8 mouse cellular contexts compared by ENCODE assay signal in the genomic region with DNA sequence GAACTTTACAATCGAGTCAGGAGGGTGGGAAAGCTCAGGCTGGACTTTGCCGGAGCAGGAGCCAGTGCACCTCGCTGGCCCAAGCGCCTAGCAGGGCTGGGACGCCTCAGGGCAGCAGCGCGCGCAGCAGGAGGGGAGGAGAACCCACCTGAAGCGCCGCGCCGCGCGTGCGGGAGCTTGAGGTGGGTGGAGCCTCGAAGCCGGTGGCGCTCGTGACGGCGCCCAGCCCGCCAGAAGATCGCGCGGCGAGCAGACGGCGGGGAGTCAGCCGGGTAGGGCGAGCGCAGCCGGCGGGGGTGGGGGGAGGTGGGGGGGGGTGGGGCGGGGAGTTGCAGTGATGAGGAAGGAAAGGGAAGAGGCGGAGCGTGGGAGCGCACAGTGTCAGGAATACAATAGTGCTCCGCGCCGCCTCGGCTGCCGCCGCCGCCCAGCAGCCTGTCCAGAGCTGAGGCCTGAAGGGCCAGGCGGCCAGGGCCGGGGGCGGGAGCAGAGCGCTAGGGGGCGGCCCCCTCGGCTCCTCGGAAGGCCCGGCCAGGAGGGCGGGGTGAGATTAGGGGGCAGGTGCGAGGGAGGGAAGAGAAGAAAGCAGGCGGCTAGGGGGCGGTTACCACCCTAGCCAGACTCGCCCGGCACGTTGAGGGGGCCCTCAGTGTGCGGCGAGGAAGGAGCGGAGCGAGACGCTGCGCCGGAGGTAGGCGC. TPM values are rescaled to one million over a fixed set of nuclear protein-coding genes. Genes with fewer than 3 reads are reported as not detected.
DNase-seq lines count a peak whose midpoint lies in the region; ATAC-seq and TF ChIP-seq lines count a peak whose summit lies in the region.

A gene (plus strand): TSS at position 549 of the 699 bp plus-strand sequence.

- peak; percentile 88 to 92 for DNase-seq in adrenal gland, adult (ENCODE audit: inconsistent age in 2 of 2, low spot score in 1 of 2)
- peak; percentile 62 for DNase-seq in gastrocnemius, postnatal 10 days
- DNase-seq in induced T-regulatory cell, adult 2 months (ENCODE audit: low read depth): peak; percentile 81
- DNase-seq in left cerebral cortex, postnatal 14 days (ENCODE audit: low spot score in 2 of 2): peak; percentile 42 to 67
- DNase-seq in right cerebral cortex, postnatal 25 days: peak; percentile 72
- peak; percentile 60 to 81 for DNase-seq in urinary bladder, postnatal 36 days (ENCODE audit: low spot score in 2 of 2)

- peak within 1 kb of the TSS; percentile 81 for H3K27ac ChIP-seq in cortical plate, adult 2 months (ENCODE audit: insufficient read depth, low read length)

- intact Hi-C loops in left cerebral cortex, postnatal 14 days (cut with DNase I): loop anchor here (5.0 to 10.0 kb wide), 2 partner anchors 60 to 63 kb away; a partner anchor contains a TSS

- ATAC-seq in megakaryocyte-erythroid progenitor cell, adult 5-6 weeks (replicated peaks; ENCODE audit: low FRiP score, low TSS enrichment, poor library complexity, severe bottlenecking): peak; percentile 96

- H3K4me1 ChIP-seq in cortical plate, adult 2 months (ENCODE audit: control insufficient read depth, insufficient read depth, low read length): no peaks in the 10 kb centered on the region

- no peak for TF ChIP-seq CTCF in cortical plate, adult 2 months (IDR thresholded peaks at IDR 0.05; ENCODE audit: extremely low read depth, insufficient read depth, low read length)

- TF ChIP-seq POLR2A in cortical plate, adult 2 months (IDR thresholded peaks at IDR 0.05; ENCODE audit: extremely low read depth, insufficient read depth, low read length): no peak

- H3K4me3 ChIP-seq in cortical plate, adult 2 months (ENCODE audit: insufficient read depth, low read length): peak within 1 kb of the TSS; percentile 80

RNA-seq across cellular contexts. Expression of the gene that starts here (rescaled TPM):
- polyA plus RNA-seq in cortical plate, adult 2 months (2012; rRNA removed): 5.0 and 5.3 TPM in 2 replicates
- total RNA-seq in gastrocnemius, postnatal 10 days (2021): 1 to 10 TPM; 1.3 to 2.6 TPM
- total RNA-seq in left cerebral cortex, postnatal 14 days (2021): 1 to 10 TPM; 5.8 to 6.4 TPM
- 10.7 and 13.9 TPM in 2 replicates for total RNA-seq in megakaryocyte-erythroid progenitor cell, adult 5-6 weeks (2014; fragmentation: Nextera tagmentation)
- total RNA-seq in megakaryocyte-erythroid progenitor cell, adult 5-6 weeks (2017): 19.5 and 20.2 TPM in 2 replicates

Comparison
In these comparisons a context has a peak if more than half of its experiments do, and no peak if none do; other contexts are left out.
1. Peak in every context shown above with its lines: DNase-seq, ATAC-seq, H3K4me3 ChIP-seq and H3K27ac ChIP-seq.